Mouse (Mus musculus): ENCODE results near the gene Dcst2. TPM values are rescaled to one million over a fixed set of nuclear protein-coding genes. Genes with fewer than 3 reads are reported as not detected.

The Dcst2 gene
- total RNA-seq, 2 experiments from 2014 or later = 0.20 to 0.42 TPM

Other genes starting within 250 kb of the Dcst2 start
- gene Pklr, start 225.8 kb upstream of the Dcst2 start, total RNA-seq (2021) = not detected
- gene Hcn3, start 201.8 kb upstream of the Dcst2 start, total RNA-seq (2021) = 10 to 100 TPM; 10.7 to 16.7 TPM
- gene Clk2, start 197.2 kb upstream of the Dcst2 start, total RNA-seq (2021) = 10 to 100 TPM; 39.0 to 46.7 TPM
- gene Scamp3, start 184.5 kb upstream of the Dcst2 start, total RNA-seq (2021) = 10 to 100 TPM; 67.8 to 73.3 TPM
- 10 to 100 TPM; 57.1 to 61.7 TPM for gene Fam189b, start 178.8 kb upstream of the Dcst2 start, total RNA-seq (2021)
- gene Gba, start 159.0 kb upstream of the Dcst2 start, total RNA-seq (2021) = 10 to 100 TPM; 59.9 to 63.6 TPM
- 10 to 100 TPM; 37.0 to 50.7 TPM for gene Thbs3, start 146.8 kb upstream of the Dcst2 start, total RNA-seq (2021)
- gene Mtx1, start 134.9 kb upstream of the Dcst2 start, total RNA-seq (2021) = 100 to 1,000 TPM; 102 TPM
- under 1 TPM; 0.89 to 0.91 TPM for gene Muc1, start 132.9 kb upstream of the Dcst2 start, total RNA-seq (2021)
- 10 to 100 TPM; 79.2 to 87.4 TPM for gene Krtcap2, start 116.0 kb upstream of the Dcst2 start, total RNA-seq (2021)
- gene Trim46, start 115.7 kb upstream of the Dcst2 start, total RNA-seq (2021) = 10 to 100 TPM; 86.4 to 96.0 TPM
- gene Dpm3, start 102.6 kb upstream of the Dcst2 start, total RNA-seq (2021) = 10 to 100 TPM; 51.1 to 71.0 TPM
- 10 to 100 TPM; 39.5 to 49.3 TPM for gene Slc50a1, start 91.4 kb upstream of the Dcst2 start, total RNA-seq (2021)
- 1 to 10 TPM; 7.1 to 7.6 TPM for gene Efna1, start 80.8 kb upstream of the Dcst2 start, total RNA-seq (2021)
- 10 to 100 TPM; 77.1 to 82.6 TPM for gene Efna3, start 39.0 kb upstream of the Dcst2 start, total RNA-seq (2021)
- under 1 TPM; 0.68 to 0.98 TPM for gene Efna4, start 23.9 kb upstream of the Dcst2 start, total RNA-seq (2021)
- gene Adam15, start 12.0 kb upstream of the Dcst2 start, total RNA-seq (2021) = 100 to 1,000 TPM; 109 to 112 TPM
- gene Dcst1, start 3.3 kb downstream of the Dcst2 start, total RNA-seq (2021) = not detected
- 10 to 100 TPM; 12.3 to 14.4 TPM for gene Zbtb7b, start 32.8 kb downstream of the Dcst2 start, total RNA-seq (2021)
- 1 to 10 TPM; 3.7 to 5.0 TPM for gene Lenep, start 40.8 kb downstream of the Dcst2 start, total RNA-seq (2021)
- 10 to 100 TPM; 32.4 to 33.3 TPM for gene Flad1, start 49.9 kb downstream of the Dcst2 start, total RNA-seq (2021)
- 1 to 10 TPM; 2.4 to 3.0 TPM for gene Cks1b, start 56.4 kb downstream of the Dcst2 start, total RNA-seq (2021)
- gene Shc1, start 56.5 kb downstream of the Dcst2 start, total RNA-seq (2021) = 10 to 100 TPM; 11.9 to 13.5 TPM
- 10 to 100 TPM; 55.4 to 59.7 TPM for gene Pygo2, start 68.2 kb downstream of the Dcst2 start, total RNA-seq (2021)
- gene Pbxip1, start 74.7 kb downstream of the Dcst2 start, total RNA-seq (2021) = 10 to 100 TPM; 40.0 to 46.4 TPM
- 10 to 100 TPM; 31.3 to 37.9 TPM for gene Pmvk, start 92.6 kb downstream of the Dcst2 start, total RNA-seq (2021)
- 10 to 100 TPM; 22.9 to 23.5 TPM for gene Kcnn3, start 158.2 kb downstream of the Dcst2 start, total RNA-seq (2021)

All from layer of hippocampus, postnatal 25 days (tissue).